Mouse (Mus musculus) thymus, adult 2 months (tissue): ENCODE measurements around the gene E030025P04Rik. TPM values are rescaled to one million over a fixed set of nuclear protein-coding genes. Genes with fewer than 3 reads are reported as not detected.

ENCODE experiments used
- DNase-seq: peaks from one replicate; pipeline ENCODE4 v3.0.0; 2021
- H3K27ac ChIP-seq: fragments of 200-500 bp; 2 replicates; pipeline ENCODE4 v1.5.1; 2012; ENCODE audit warnings: low read length, control low read depth; ENCODE audit not compliant: control insufficient read depth, insufficient read depth
- H3K27me3 ChIP-seq: fragments of 200-500 bp; 2 replicates; pipeline ENCODE4 v1.6.1; 2012; ENCODE audit warnings: mild to moderate bottlenecking, low read length, moderate library complexity, mixed read lengths; ENCODE audit not compliant: control insufficient read depth, insufficient read depth
- H3K36me3 ChIP-seq: fragments of 200-500 bp; 2 replicates; pipeline ENCODE4 v1.6.1; 2012; ENCODE audit warnings: mild to moderate bottlenecking, low read length, moderate library complexity; ENCODE audit not compliant: control insufficient read depth, insufficient read depth
- H3K4me1 ChIP-seq: fragments of 200-500 bp; replicated peaks from 2 replicates; pipeline ENCODE4 v1.6.1; 2012; ENCODE audit warnings: low read length; ENCODE audit not compliant: control insufficient read depth, insufficient read depth
- H3K4me3 ChIP-seq: fragments of 200-500 bp; 2 replicates; pipeline ENCODE4 v1.5.1; 2012; ENCODE audit warnings: mild to moderate bottlenecking, low read length, control low read depth, moderate library complexity; ENCODE audit not compliant: control insufficient read depth, insufficient read depth
- CTCF ChIP-seq: fragments of 200-500 bp; IDR thresholded peaks from 2 replicates; pipeline ENCODE4 v1.5.1; 2012; ENCODE audit warnings: mild to moderate bottlenecking, control low read depth, low read length, moderate library complexity, borderline replicate concordance; ENCODE audit not compliant: control insufficient read depth, poor library complexity, insufficient read depth; ENCODE audit errors: extremely low read depth
- POLR2A ChIP-seq: fragments of 200-500 bp; IDR thresholded peaks from 2 replicates; pipeline ENCODE4 v1.6.1; 2012; ENCODE audit warnings: mild to moderate bottlenecking, low read length, control low read depth, moderate library complexity; ENCODE audit not compliant: control insufficient read depth, poor library complexity, insufficient read depth; ENCODE audit errors: extremely low read depth
- WGBS: fragments of 180-500 bp; shearing (Covaris S2); methylation state at CpG from one replicate; pipeline ENCODE4 v1.1.7; 2018; 5-methylcytosine and 5-hydroxymethylcytosine counted together
- polyA plus RNA-seq: library from polyadenylated mRNA; depleted of rRNA; stranded (reverse); fragments of >200 nt; gene quantifications from 2 replicates; pipeline ENCODE4 v1.2.3, GENCODE M21; 2012

E030025P04Rik gene
- polyA plus RNA-seq, 1 experiment = not detected

DNA sequence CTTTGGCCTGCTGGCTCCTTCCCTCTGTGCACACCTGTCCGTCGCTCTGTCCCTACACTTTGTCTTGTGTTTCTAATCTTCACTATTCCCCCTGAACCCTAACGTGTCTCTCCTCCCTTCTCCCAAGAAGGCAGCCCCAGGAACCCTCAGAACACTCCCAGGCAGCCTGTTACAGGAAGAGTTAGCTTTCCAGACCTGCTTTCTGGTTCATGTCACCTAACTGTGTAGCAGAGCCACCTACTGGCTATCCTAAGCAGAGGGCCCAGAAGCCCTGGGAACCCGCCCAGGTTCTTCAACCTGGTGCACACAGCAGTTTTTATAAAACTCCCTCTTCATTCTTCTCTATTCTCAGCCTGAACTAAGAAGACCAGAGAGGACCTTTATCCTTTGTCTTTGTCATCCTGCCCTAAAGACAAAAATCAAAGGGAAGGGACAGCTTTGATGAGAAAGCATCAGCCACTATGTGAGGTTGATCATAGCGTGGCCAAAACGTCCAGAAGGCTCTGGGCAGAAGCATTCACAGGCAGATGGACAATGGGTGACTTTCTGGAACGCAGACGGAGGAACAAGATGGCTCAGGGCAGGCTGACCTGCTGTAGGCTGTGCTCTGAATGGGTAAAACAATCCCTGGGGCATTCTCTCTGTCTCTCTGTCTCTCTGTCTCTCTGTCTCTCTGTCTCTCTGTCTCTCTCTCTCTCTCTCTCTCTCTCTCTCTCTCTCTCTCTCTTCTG is 34.8 kb upstream of the E030025P04Rik start:
- no peak overlapping the region for H3K27ac ChIP-seq
- H3K36me3 ChIP-seq = no peaks in the 10 kb centered on the region
- DNase-seq = no peak
- no peak overlapping the region for H3K4me3 ChIP-seq
- no peaks in the 10 kb centered on the region for H3K4me1 ChIP-seq
- no peaks in the 10 kb centered on the region for H3K27me3 ChIP-seq
- WGBS = 64% methylated on average over 8 of the region's 8 CpGs
- TF ChIP-seq CTCF (no peak), POLR2A (no peak)

GRCm38 (mm10) chr11:109175376-109175969 is 31.3 kb upstream of the E030025P04Rik start:
- H3K36me3 ChIP-seq = no peaks in the 10 kb centered on the region

DNA sequence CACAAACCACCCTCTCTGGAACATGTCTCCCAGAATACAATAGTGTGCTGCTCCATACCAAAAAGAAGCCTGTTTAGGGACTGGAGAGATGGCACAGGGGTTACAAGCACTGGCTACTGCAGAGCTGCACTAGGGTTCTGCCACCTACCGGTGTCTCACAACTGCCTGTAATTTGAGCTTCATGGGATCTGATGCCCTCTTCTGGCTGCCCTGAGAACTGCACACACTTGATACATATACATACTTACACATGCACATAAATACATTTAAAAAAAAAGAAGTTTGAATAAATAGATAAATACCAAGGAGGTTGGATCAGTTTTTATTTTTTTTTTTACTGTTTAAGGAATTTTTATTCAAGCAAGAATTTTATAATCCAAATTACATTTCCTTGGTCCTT is 28.1 kb upstream of the E030025P04Rik start:
- no peaks in the 10 kb centered on the region for H3K27me3 ChIP-seq
- 86% methylated on average over 1 of the region's 1 CpGs for WGBS
- H3K4me1 ChIP-seq = no peaks in the 10 kb centered on the region
- no peak overlapping the region for H3K4me3 ChIP-seq
- TF ChIP-seq POLR2A (no peak), CTCF (no peak)
- DNase-seq = no peak
- no peak overlapping the region for H3K27ac ChIP-seq
- H3K36me3 ChIP-seq = no peaks in the 10 kb centered on the region

More at GRCm38 (mm10) chr11:109175376-109175969, 31.3 kb upstream of the E030025P04Rik start:
- TF ChIP-seq POLR2A = no peak
- TF ChIP-seq CTCF = no peak
- DNase-seq = no peak
- 88% methylated on average over 8 of the region's 8 CpGs for WGBS
- no peaks in the 10 kb centered on the region for H3K4me1 ChIP-seq
- H3K4me3 ChIP-seq = no peak overlapping the region
- H3K27me3 ChIP-seq = no peaks in the 10 kb centered on the region
- no peak overlapping the region for H3K27ac ChIP-seq

DNA sequence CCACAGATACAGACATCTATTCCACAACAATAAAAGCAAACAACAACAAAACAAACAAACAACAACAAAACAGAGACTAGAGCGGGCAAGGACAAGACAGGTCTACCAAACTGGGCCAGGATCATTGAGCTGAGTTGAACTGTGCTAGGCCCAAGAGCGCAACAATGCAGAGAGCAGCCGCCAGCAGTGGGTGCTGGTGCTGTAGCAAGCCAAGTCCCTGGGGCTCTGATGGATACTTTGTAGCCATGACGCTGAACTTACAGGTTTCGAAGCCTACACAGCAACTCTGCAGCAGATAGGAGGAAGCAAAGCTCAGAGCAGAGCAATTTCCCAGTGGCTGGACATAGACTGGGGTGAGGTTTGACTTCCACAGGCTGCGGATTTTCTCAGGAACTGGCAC is 26.6 kb upstream of the E030025P04Rik start:
- TF ChIP-seq POLR2A (no peak), CTCF (no peak)
- no peaks in the 10 kb centered on the region for H3K4me1 ChIP-seq
- H3K27ac ChIP-seq = no peak overlapping the region
- no peak for DNase-seq
- H3K27me3 ChIP-seq = no peaks in the 10 kb centered on the region
- no peaks in the 10 kb centered on the region for H3K36me3 ChIP-seq
- 98% methylated on average over 6 of the region's 6 CpGs for WGBS
- H3K4me3 ChIP-seq = no peak overlapping the region

DNA sequence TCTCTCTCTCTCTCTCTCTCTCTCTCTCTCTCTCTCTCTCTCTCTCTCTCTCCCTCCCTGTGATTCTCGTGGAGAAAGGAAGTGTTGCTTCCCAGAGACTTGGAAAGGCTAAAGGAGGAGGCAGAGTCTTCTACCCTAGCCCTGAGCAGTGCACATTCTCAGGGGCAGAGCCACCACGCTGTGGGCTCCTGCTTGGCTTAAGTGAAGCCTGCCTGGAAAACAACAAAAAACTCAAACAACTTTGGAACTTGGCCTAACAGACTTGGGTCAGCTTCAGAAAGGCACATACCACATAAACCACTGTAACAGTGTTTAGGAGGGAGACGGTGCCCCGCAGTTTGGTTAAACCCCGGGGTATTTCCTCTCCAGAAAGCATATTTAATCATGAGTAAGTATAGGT is 13.5 kb upstream of the E030025P04Rik start:
- TF ChIP-seq CTCF = no peak
- no peak for TF ChIP-seq POLR2A
- no peak overlapping the region for H3K4me3 ChIP-seq
- no peaks in the 10 kb centered on the region for H3K4me1 ChIP-seq
- H3K27me3 ChIP-seq = no peaks in the 10 kb centered on the region
- WGBS = 72% methylated on average over 5 of the region's 5 CpGs
- H3K36me3 ChIP-seq = no peaks in the 10 kb centered on the region
- no peak overlapping the region for H3K27ac ChIP-seq
- no peak for DNase-seq

DNA sequence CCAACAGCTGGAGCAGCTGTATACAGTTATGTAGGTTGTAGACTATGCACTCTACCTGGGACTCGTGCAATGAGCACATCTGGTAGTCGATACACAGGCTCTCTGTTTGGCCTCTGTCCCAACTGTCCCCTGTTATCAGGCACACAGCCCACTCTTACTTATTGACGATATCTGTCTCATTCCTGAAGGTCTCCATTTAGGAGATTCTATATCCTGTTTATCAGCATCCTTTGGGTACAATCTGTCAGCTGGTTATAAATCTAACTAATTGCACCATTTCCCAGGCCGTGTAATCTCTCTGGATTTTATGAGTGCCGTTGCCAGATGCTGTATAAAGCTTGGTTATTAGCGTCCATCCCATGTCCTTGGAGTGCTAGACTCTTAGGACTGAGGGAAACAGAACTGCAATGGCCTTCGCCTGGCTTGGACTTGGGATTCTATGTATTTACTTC is 747 bp upstream of the E030025P04Rik start:
- no peak for DNase-seq
- TF ChIP-seq CTCF (no peak), POLR2A (no peak)
- no peak overlapping the region for H3K4me3 ChIP-seq
- H3K36me3 ChIP-seq = no peaks in the 10 kb centered on the region
- H3K27ac ChIP-seq = no peak overlapping the region
- no peaks in the 10 kb centered on the region for H3K4me1 ChIP-seq
- no peaks in the 10 kb centered on the region for H3K27me3 ChIP-seq
- 76% methylated on average over 7 of the region's 7 CpGs for WGBS
